Mouse (Mus musculus) stomach, embryonic 14.5 days (tissue): ENCODE measurements around the gene Dapk2. TPM values are rescaled to one million over a fixed set of nuclear protein-coding genes. Genes with fewer than 3 reads are reported as not detected.
"Not testable (repeated sequence)": the region's sequence is repeated elsewhere in the genome, so short reads cannot be mapped to it uniquely, and the experiment has no call there.

ENCODE experiments used
- ATAC-seq: fragments of 200-750 bp; cut with Nextera tagmentation; 2 replicates; pipeline ENCODE4 v1.8.0; 2017; ENCODE audit warnings: low read depth, moderate TSS enrichment; ENCODE audit not compliant: insufficient number of reproducible peaks, insufficient read depth, low FRiP score
- H3K27ac ChIP-seq: fragments of 300-500 bp; sonication (generic); 2 replicates; pipeline ENCODE4 v1.5.1; 2014; ENCODE audit warnings: mild to moderate bottlenecking, low read length, moderate library complexity, mixed read lengths
- H3K27me3 ChIP-seq: fragments of 300-500 bp; sonication (generic); 2 replicates; pipeline ENCODE4 v1.6.1; 2014; ENCODE audit warnings: low read length, control low read depth, mixed read lengths; ENCODE audit not compliant: control insufficient read depth, insufficient read depth
- H3K36me3 ChIP-seq: fragments of 300-500 bp; sonication (generic); 2 replicates; pipeline ENCODE4 v1.6.1; 2014; ENCODE audit warnings: mild to moderate bottlenecking, control low read depth, low read length, moderate library complexity, mixed read lengths; ENCODE audit not compliant: control insufficient read depth, insufficient read depth
- H3K4me1 ChIP-seq: fragments of 300-500 bp; sonication (generic); 2 replicates; pipeline ENCODE4 v1.6.1; 2014; ENCODE audit warnings: low read length, control low read depth, mixed read lengths; ENCODE audit not compliant: control insufficient read depth, insufficient read depth
- H3K4me2 ChIP-seq: fragments of 300-500 bp; sonication (generic); replicated peaks from 2 replicates; pipeline ENCODE4 v1.6.1; 2014; ENCODE audit warnings: low read depth, low read length, control low read depth
- H3K4me3 ChIP-seq: fragments of 300-500 bp; sonication (generic); 2 replicates; pipeline ENCODE4 v1.5.1; 2014; ENCODE audit warnings: low read depth, low read length, control low read depth
- H3K9ac ChIP-seq: fragments of 300-500 bp; sonication (generic); replicated peaks from 2 replicates; pipeline ENCODE4 v1.6.1; 2014; ENCODE audit warnings: low read depth, mild to moderate bottlenecking, control low read depth, low read length, moderate library complexity, mixed read lengths
- H3K9me3 ChIP-seq: fragments of 300-500 bp; sonication (generic); 2 replicates; pipeline ENCODE4 v1.6.1; 2016; ENCODE audit warnings: low read depth, low read length, control low read depth; ENCODE audit not compliant: control insufficient read depth
- WGBS: fragments of 180-500 bp; shearing (Covaris S2); extraction: QIAGEN DNeasy Blood & Tissue Kit; methylation state at CpG from one replicate; pipeline ENCODE4 v1.1.7; 2014; 5-methylcytosine and 5-hydroxymethylcytosine counted together
- polyA plus RNA-seq: library from polyadenylated mRNA; unstranded; fragments of >200 nt; fragmentation: Nextera tagmentation; extraction: Ambion mirVana; gene quantifications from 2 replicates; pipeline ENCODE4 v1.2.1, GENCODE M21; 2014

The Dapk2 gene
- polyA plus RNA-seq, 1 experiment from 2014 or later: 7.1 TPM

DNA sequence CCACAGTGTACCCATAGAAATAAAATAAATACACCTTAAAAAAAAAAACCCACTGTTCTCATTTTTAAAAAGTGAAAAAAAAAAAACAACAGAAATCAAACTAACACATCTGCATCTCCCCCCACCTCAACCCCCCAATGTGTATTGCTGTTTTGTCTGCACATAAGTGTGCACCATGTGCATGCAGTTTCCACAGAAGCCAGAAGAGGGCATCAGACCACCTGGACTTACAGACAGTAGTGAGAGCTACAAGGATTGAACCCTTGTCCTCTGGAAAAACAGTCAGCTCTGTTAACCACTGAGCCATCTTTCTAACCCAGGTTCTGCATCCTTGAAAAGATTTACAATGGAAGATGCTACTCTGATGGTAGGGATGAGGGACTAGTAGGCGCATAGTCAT lies 124.6 kb downstream of the Dapk2 start:
- no peaks in the 10 kb centered on the region for H3K27me3 ChIP-seq
- no peak for ATAC-seq
- H3K27ac ChIP-seq: no peak overlapping the region
- no peaks in the 10 kb centered on the region for H3K4me1 ChIP-seq
- H3K9me3 ChIP-seq: no peaks in the 10 kb centered on the region
- H3K4me2 ChIP-seq: no peak overlapping the region
- H3K36me3 ChIP-seq: no peaks in the 10 kb centered on the region
- 100% methylated on average over 1 of the region's 1 CpGs for WGBS
- no peak overlapping the region for H3K9ac ChIP-seq
- H3K4me3 ChIP-seq: no peak overlapping the region

DNA sequence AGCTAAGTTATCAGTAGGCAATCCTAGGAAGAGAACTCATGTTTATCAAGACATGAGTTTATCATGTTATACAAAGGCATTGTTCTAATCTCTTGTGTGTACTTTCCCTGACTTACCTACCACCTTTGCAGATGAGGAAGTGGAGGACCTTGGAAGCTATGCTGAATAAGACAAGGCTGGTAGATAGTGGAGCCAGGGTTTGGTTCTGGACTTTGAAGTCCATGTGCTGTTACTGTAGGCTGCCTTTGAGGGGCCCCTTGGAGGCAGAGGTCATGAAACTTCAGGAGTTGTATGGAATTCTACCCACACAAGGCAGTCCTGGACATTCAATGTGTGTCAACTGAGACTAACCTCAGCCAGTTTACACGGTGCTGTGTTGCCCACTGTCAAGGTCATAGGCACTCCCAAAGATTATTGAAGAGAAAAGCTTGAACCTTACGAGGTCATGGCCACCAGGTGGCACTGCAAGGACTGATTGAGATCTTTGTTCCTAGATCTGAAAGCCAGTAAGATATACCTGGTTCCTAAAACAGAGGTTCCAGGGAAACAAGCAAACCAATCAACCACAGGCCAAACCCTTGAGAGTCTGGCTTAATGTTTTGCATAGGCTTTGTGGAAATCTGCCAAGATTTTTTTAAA lies 125.7 kb downstream of the Dapk2 start:
- Histone ChIP-seq H3K4me2 (no peak overlapping the region), H3K9me3 (no peaks in the 10 kb centered on the region), H3K27me3 (no peaks in the 10 kb centered on the region), H3K27ac (no peak overlapping the region), H3K4me1 (no peaks in the 10 kb centered on the region), H3K9ac (no peak overlapping the region), H3K36me3 (no peaks in the 10 kb centered on the region), H3K4me3 (no peak overlapping the region)
- 10% methylated on average over 2 of the region's 2 CpGs for WGBS
- no peak for ATAC-seq

DNA sequence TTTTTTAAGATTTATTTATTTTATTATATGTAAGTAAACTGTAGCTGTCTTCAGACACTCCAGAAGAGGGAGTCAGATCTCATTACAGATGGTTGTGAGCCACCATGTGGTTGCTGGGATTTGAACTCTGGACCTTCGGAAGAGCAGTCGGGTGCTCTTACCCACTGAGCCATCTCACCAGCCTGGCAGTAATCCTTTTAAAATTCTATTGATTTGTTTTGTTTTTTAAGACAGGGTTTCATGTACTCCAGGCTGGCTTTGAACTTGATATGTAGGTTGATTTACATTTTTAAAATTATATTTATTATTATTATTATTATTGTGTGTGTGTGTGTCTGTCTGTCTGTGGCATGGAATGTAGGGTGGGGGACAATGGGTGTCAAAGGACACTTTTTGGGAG lies 127.2 kb downstream of the Dapk2 start:
- H3K4me3 ChIP-seq, H3K27me3 ChIP-seq, H3K27ac ChIP-seq, H3K4me1 ChIP-seq, H3K9ac ChIP-seq, H3K4me2 ChIP-seq, ATAC-seq, H3K36me3 ChIP-seq, H3K9me3 ChIP-seq: not testable (repeated sequence)
- WGBS: 91% methylated on average over 2 of the region's 2 CpGs

DNA sequence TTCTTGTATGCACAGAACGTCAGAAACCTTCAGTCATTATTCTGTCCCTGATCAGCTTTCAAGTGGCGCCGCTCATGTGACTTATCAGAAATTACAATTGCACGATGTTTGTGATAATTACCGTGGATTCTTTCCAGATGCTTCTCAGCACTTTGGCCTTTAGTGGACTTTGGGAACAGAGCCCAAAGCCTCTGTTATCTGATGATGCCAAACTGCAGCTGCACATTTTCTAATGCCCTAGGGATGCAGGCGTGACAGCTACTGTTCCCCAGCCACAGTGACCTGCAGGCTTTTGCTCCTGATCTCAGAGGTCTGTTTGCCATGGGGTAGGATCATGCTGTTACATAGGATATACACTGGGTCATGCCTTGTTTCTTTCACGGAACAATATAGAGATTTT lies 127.9 kb downstream of the Dapk2 start:
- no peak overlapping the region for H3K4me3 ChIP-seq
- H3K4me2 ChIP-seq: no peak overlapping the region
- no peaks in the 10 kb centered on the region for H3K27me3 ChIP-seq
- no peaks in the 10 kb centered on the region for H3K36me3 ChIP-seq
- no peaks in the 10 kb centered on the region for H3K9me3 ChIP-seq
- no peak for ATAC-seq
- H3K27ac ChIP-seq: no peak overlapping the region
- WGBS: 57% methylated on average over 7 of the region's 7 CpGs
- H3K4me1 ChIP-seq: no peaks in the 10 kb centered on the region
- H3K9ac ChIP-seq: no peak overlapping the region

DNA sequence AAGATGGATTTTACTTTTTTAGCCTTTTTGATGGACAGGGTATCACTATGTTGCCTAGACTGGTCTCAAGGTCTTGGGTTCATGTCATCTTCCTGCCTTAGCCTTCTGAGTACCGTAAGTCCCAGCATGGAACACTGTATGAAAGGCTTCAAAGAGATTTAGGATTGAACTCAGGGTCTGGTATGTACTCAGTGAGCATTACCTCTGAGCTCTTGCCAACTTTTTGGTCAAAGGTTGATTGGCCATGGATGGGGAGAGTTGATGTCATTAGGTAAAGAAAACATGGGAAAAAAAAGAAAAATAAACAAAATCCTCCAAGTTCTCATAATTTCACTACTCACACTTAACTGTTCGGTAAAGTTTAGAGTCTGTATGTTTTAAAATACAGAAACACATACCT lies 132.7 kb downstream of the Dapk2 start:
- H3K36me3 ChIP-seq: no peaks in the 10 kb centered on the region
- 86% methylated on average over 2 of the region's 2 CpGs for WGBS
- no peak for ATAC-seq

DNA sequence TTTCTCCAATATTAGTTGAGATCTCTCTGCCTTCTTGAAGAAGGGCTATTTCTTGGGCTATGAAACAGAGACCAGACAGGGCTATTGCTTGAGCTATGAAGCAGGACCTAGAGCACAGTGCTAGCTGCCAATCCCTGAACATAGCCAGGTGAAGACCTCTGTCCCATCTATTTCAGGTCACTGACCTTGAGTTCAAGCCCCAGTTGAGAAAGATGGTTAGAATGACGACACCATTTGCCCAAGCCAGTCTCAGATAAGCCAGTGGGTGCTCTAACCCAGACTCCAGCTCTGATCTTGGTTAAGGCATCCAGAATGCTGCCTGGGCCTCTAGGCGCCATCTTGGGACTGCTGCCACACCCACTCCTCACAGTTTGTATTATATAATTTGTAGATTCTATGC lies 135.3 kb downstream of the Dapk2 start:
- H3K9ac ChIP-seq: no peak overlapping the region
- no peaks in the 10 kb centered on the region for H3K27me3 ChIP-seq
- H3K36me3 ChIP-seq: no peaks in the 10 kb centered on the region
- WGBS: 83% methylated on average over 2 of the region's 2 CpGs
- H3K4me2 ChIP-seq: no peak overlapping the region
- ATAC-seq: no peak
- H3K4me3 ChIP-seq: no peak overlapping the region
- H3K4me1 ChIP-seq: no peaks in the 10 kb centered on the region
- no peaks in the 10 kb centered on the region for H3K9me3 ChIP-seq
- H3K27ac ChIP-seq: no peak overlapping the region

More for the DNA sequence above, 132.7 kb downstream of the Dapk2 start:
- no peak overlapping the region for H3K27ac ChIP-seq
- H3K9me3 ChIP-seq: no peaks in the 10 kb centered on the region
- no peak overlapping the region for H3K9ac ChIP-seq
- H3K4me2 ChIP-seq: no peak overlapping the region
- H3K27me3 ChIP-seq: no peaks in the 10 kb centered on the region
- H3K4me3 ChIP-seq: no peak overlapping the region
- no peaks in the 10 kb centered on the region for H3K4me1 ChIP-seq

DNA sequence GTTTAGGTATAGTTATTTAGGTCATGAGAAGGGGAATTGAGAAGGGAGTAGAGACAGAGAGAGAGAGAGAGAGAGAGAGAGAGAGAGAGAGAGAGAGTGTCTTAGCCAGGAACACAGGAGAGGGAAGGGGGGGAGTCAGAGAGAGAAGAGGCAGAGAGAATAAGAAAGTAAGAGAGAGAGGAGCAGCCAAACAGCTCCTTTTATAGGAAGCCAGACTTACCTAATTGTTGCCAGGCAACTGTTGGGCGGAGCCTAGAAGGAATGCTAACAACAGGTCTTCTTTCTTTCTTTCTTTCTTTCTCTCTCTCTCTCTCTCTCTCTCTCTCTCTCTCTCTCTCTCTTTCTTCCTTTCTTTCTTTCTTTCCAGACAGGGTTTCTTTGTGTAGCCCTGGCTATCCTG lies 136.2 kb downstream of the Dapk2 start:
- Histone ChIP-seq H3K4me2 (no peak overlapping the region), H3K9ac (no peak overlapping the region), H3K27ac (no peak overlapping the region), H3K4me1 (no peaks in the 10 kb centered on the region), H3K4me3 (no peak overlapping the region), H3K9me3 (no peaks in the 10 kb centered on the region), H3K36me3 (no peaks in the 10 kb centered on the region), H3K27me3 (no peaks in the 10 kb centered on the region)
- 100% methylated on average over 1 of the region's 1 CpGs for WGBS
- no peak for ATAC-seq

DNA sequence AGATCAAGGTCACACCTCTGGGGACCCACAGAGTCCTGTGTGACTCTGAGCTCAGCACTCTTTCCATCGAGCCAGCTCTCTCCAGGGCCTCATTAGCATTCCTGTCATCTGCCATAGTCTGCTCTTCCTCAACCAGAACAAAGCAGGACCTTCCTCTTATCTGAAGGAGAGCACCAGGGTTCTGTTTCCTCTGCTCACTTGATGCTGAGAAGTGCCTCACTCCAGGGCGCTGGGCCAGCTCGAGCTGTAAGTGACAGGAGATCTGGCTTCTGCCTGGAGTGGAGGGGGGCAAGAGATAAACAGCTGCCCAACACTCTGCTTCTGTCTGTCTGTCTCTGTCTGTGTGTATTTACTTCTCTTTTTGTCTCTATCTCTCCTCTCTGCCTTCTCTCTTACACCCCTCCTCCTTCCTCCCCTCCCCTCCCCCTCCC lies 137.0 kb downstream of the Dapk2 start:
- Histone ChIP-seq H3K4me2 (no peak overlapping the region), H3K4me3 (no peak overlapping the region)
- ATAC-seq: no peak

DNA sequence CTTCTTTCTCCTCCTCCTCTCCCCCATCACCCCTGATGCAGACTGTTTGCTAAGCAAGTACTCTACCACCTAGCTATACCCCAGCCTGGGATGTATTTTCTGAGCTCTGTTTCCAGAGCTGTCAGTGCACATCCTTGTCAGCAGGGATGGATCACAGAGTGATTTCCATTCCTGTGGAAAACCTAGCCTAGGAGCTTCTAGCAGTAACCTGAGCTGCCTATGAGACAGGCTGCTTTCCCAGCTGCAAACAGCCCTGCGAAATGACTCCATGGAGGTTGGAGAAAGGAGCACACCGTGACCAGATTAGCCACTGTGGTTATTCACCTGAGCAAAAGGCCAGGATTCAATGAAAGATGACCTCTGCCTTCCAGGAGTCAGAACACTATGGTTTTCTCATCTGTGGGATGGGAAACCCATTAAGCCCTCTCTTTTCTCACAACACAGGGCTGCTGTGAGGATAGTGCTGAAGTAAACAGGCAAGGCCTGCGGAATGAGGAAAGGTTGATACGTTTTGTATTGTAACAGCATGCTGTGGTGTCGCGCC lies 137.6 kb downstream of the Dapk2 start:
- H3K9ac ChIP-seq: no peak overlapping the region
- H3K27ac ChIP-seq: no peak overlapping the region
- 62% methylated on average over 6 of the region's 6 CpGs for WGBS
- H3K4me2 ChIP-seq: no peak overlapping the region
- H3K9me3 ChIP-seq: no peaks in the 10 kb centered on the region
- no peaks in the 10 kb centered on the region for H3K4me1 ChIP-seq
- H3K36me3 ChIP-seq: no peaks in the 10 kb centered on the region
- no peak for ATAC-seq
- H3K4me3 ChIP-seq: no peak overlapping the region
- H3K27me3 ChIP-seq: no peaks in the 10 kb centered on the region

More for the DNA sequence above, 137.0 kb downstream of the Dapk2 start:
- no peaks in the 10 kb centered on the region for H3K4me1 ChIP-seq
- WGBS: 9% methylated on average over 3 of the region's 3 CpGs
- H3K9ac ChIP-seq: no peak overlapping the region
- no peak overlapping the region for H3K27ac ChIP-seq
- H3K27me3 ChIP-seq: no peaks in the 10 kb centered on the region
- no peaks in the 10 kb centered on the region for H3K36me3 ChIP-seq
- H3K9me3 ChIP-seq: no peaks in the 10 kb centered on the region
